Mouse (Mus musculus) liver, postnatal 0 days (tissue): ENCODE measurements around the gene Pacsin3.
A peak's percentile ranks its signal among the peaks of the same experiment; 100 is the strongest.

ENCODE experiments used
- CTCF ChIP-seq: sonication (generic); IDR thresholded peaks from 2 replicates; pipeline ENCODE4 v1.5.1; 2016; ENCODE audit warnings: antibody characterized with exemption, low read depth
- EP300 ChIP-seq: IDR thresholded peaks from 2 replicates; pipeline ENCODE4 v1.6.1; 2016; ENCODE audit warnings: antibody characterized with exemption, low read depth, mild to moderate bottlenecking

- TF ChIP-seq CTCF = no peak
- 0 out of 2 replicates have a peak, but pooled peaks have one; percentile 25 for TF ChIP-seq EP300
Measured at GRCm38 (mm10) chr2:91268706-91269105, 13.0 kb downstream of the Pacsin3 start.
